Mouse (Mus musculus) heart, adult 2 months (tissue): ENCODE measurements around the gene Sema4a.

ENCODE experiments used
- CTCF ChIP-seq: fragments of 200-600 bp; IDR thresholded peaks from 2 replicates; pipeline ENCODE4 v1.8.1; 2022; ENCODE audit warnings: antibody characterized with exemption, mild to moderate bottlenecking, moderate library complexity
- EP300 ChIP-seq: fragments of 200-500 bp; IDR thresholded peaks from 2 replicates; pipeline ENCODE4 v1.6.1; 2011; ENCODE audit warnings: low read depth, low read length, control low read depth; ENCODE audit not compliant: insufficient read depth
- POLR2A ChIP-seq: fragments of 200-500 bp; IDR thresholded peaks from 2 replicates; pipeline ENCODE4 v1.6.1; 2011; ENCODE audit warnings: mild to moderate bottlenecking, low read depth, low read length, control low read depth; ENCODE audit not compliant: insufficient read depth

DNA sequence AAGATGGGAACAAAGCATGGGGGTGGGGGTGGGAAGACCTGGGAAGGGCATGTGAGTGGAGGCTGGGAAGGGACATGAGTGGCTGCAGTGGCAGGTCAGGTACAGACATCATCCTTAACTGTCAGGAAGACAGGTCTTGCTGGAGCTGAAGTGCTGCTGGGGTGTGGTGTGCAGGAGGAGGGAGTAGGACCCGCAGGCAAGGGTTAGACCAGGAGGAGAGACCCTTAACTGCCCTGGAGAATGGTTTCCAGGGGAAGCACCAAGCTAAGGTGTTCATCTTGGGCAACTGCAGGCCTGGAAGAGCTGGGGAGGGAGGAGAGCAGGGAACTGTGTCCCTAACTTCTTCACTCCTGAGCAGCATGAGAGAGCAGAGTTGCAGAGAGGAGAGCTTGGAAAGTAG lies 26.4 kb upstream of the Sema4a start:
- TF ChIP-seq POLR2A (no peak), CTCF (no peak), EP300 (no peak)
